Mouse (Mus musculus) lung, postnatal 0 days (tissue): ENCODE results near the gene Ccr1. TPM values are rescaled to one million over a fixed set of nuclear protein-coding genes. Genes with fewer than 3 reads are reported as not detected.

ENCODE experiments used
- ATAC-seq: fragments of 200-750 bp; cut with Nextera tagmentation; 2 replicates; pipeline ENCODE4 v1.8.0; 2017; ENCODE audit warnings: moderate library complexity
- DNase-seq: peaks from one replicate; pipeline ENCODE4 v3.0.0-alpha.2; 2016; ENCODE audit warnings: low spot score
- H3K27ac ChIP-seq: fragments of 300-500 bp; sonication (generic); 2 replicates; pipeline ENCODE4 v1.5.1; 2014; ENCODE audit warnings: antibody characterized with exemption, mild to moderate bottlenecking, low read length, mixed read lengths
- H3K27me3 ChIP-seq: fragments of 300-500 bp; sonication (generic); replicated peaks from 2 replicates; pipeline ENCODE4 v1.6.1; 2014; ENCODE audit warnings: low read length, mixed read lengths; ENCODE audit not compliant: insufficient read depth
- H3K36me3 ChIP-seq: fragments of 300-500 bp; sonication (generic); 2 replicates; pipeline ENCODE4 v1.6.1; 2014; ENCODE audit warnings: low read length, mixed read lengths; ENCODE audit not compliant: insufficient read depth
- H3K4me1 ChIP-seq: fragments of 300-500 bp; sonication (generic); 2 replicates; pipeline ENCODE4 v1.6.1; 2014; ENCODE audit warnings: antibody characterized with exemption, low read depth, low read length, mixed read lengths; ENCODE audit not compliant: insufficient read depth
- H3K4me2 ChIP-seq: fragments of 300-500 bp; sonication (generic); replicated peaks from 2 replicates; pipeline ENCODE4 v1.6.1; 2014; ENCODE audit warnings: low read depth, mild to moderate bottlenecking, low read length, moderate library complexity, mixed read lengths
- H3K4me3 ChIP-seq: fragments of 300-500 bp; sonication (generic); 2 replicates; pipeline ENCODE4 v1.5.1; 2014; ENCODE audit warnings: low read depth, low read length
- H3K9ac ChIP-seq: fragments of 300-500 bp; sonication (generic); replicated peaks from 2 replicates; pipeline ENCODE4 v1.6.1; 2014; ENCODE audit warnings: low read depth, mild to moderate bottlenecking
- H3K9me3 ChIP-seq: fragments of 300-500 bp; sonication (generic); 2 replicates; pipeline ENCODE4 v1.6.1; 2016; ENCODE audit warnings: low read length, mixed read lengths
- CTCF ChIP-seq: IDR thresholded peaks from 2 replicates; pipeline ENCODE4 v1.5.1; 2016; ENCODE audit warnings: antibody characterized with exemption, mild to moderate bottlenecking
- EP300 ChIP-seq: IDR thresholded peaks from 2 replicates; pipeline ENCODE4 v1.6.1; 2016; ENCODE audit warnings: antibody characterized with exemption, mild to moderate bottlenecking, control low read depth
- WGBS: fragments of 180-500 bp; shearing (Covaris S2); extraction: QIAGEN DNeasy Blood & Tissue Kit; methylation state at CpG from one replicate; pipeline ENCODE4 v1.1.7; 2014; 5-methylcytosine and 5-hydroxymethylcytosine counted together
- polyA plus RNA-seq: library from polyadenylated mRNA; unstranded; fragments of >200 nt; fragmentation: Nextera tagmentation; extraction: Ambion mirVana; gene quantifications from 2 replicates; pipeline ENCODE4 v1.2.1, GENCODE M21; 2015

The Ccr1 gene
- 8.2 and 9.9 TPM in 2 replicates for polyA plus RNA-seq

- Histone ChIP-seq H3K4me2 (no peak within 1 kb of the TSS), H3K4me3 (no peak within 1 kb of the TSS), H3K4me1 (no peaks in the 10 kb centered on the region), H3K9me3 (no peaks in the 10 kb centered on the region), H3K9ac (no peak within 1 kb of the TSS), H3K27ac (no peak within 1 kb of the TSS), H3K36me3 (no peaks in the 10 kb centered on the region), H3K27me3 (no peaks in the 10 kb centered on the region)
- no peak for TF ChIP-seq CTCF
- no peak for TF ChIP-seq EP300
- ATAC-seq (peak; percentile 67), DNase-seq (peak; percentile 52)
- WGBS, result 79% methylated on average over 1 of the region's 1 CpGs
Observed at GRCm38 (mm10) chr9:123968290-123968912, at the start of gene Ccr1. Gene Ccr1 (minus strand): TSS chr9:123968692.

GRCm38 (mm10) chr9:124016048-124016447 is 47.6 kb upstream of the Ccr1 start:
- Histone ChIP-seq H3K27ac (no peak overlapping the region), H3K9me3 (no peaks in the 10 kb centered on the region), H3K4me1 (no peaks in the 10 kb centered on the region), H3K9ac (no peak overlapping the region), H3K36me3 (no peaks in the 10 kb centered on the region), H3K27me3 (no peaks in the 10 kb centered on the region), H3K4me3 (no peak overlapping the region), H3K4me2 (no peak overlapping the region)
- TF ChIP-seq EP300 (no peak), CTCF (no peak)
- DNase-seq, result no peak
- no peak for ATAC-seq
- 55% methylated on average over 2 of the region's 2 CpGs for WGBS

DNA sequence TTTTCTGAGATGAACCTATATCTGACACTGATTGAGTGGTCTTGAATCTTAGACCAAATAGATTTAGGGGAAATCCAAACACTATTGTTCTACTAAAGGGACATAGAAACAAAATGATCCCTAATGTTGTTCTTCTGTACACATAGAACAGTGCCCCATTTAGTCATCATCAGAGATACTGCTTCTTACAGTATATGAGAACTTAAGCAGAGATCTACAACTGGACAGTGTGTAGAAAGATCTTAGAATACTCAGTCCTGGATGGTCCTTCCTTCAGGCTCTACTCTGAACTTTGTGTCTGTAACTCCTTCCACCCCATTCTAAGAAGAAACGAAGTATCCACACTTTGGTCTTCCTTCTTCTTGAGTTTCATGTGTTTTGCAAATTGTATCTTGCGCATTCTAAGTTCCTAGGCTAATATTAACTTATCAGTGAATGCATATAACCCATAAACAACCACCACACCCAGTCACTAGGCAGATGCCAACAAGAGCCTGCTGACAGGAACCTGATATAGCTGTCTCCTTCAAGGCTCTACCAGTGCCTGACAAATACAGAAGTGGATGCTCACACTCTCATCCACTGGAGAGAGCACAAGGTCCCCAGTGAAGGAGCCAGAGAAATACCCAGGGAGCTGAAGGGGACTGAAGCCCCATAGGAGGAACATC is 46.6 kb upstream of the Ccr1 start:
- no peak overlapping the region for H3K9ac ChIP-seq
- ATAC-seq (no peak), DNase-seq (no peak)
- no peaks in the 10 kb centered on the region for H3K9me3 ChIP-seq
- no peak overlapping the region for H3K27ac ChIP-seq
- no peak overlapping the region for H3K4me2 ChIP-seq
- TF ChIP-seq EP300 (no peak), CTCF (no peak)
- 70% methylated on average over 2 of the region's 2 CpGs for WGBS
- no peak overlapping the region for H3K4me3 ChIP-seq
- no peaks in the 10 kb centered on the region for H3K4me1 ChIP-seq
- H3K36me3 ChIP-seq, result no peaks in the 10 kb centered on the region
- H3K27me3 ChIP-seq, result no peaks in the 10 kb centered on the region

- Histone ChIP-seq H3K4me2 (no peak overlapping the region), H3K27ac (no peak overlapping the region), H3K36me3 (no peaks in the 10 kb centered on the region), H3K9ac (no peak overlapping the region), H3K4me1 (no peaks in the 10 kb centered on the region), H3K27me3 (no peaks in the 10 kb centered on the region), H3K4me3 (no peak overlapping the region), H3K9me3 (no peaks in the 10 kb centered on the region)
- no peak for ATAC-seq
- WGBS, result 72% methylated on average over 3 of the region's 3 CpGs
- TF ChIP-seq EP300 (no peak), CTCF (no peak)
- DNase-seq, result no peak
Observed at GRCm38 (mm10) chr9:124013270-124013669, 44.8 kb upstream of the Ccr1 start.

GRCm38 (mm10) chr9:124012691-124013090 is 44.2 kb upstream of the Ccr1 start:
- Histone ChIP-seq H3K27me3 (no peaks in the 10 kb centered on the region), H3K4me2 (no peak overlapping the region), H3K9me3 (no peaks in the 10 kb centered on the region), H3K9ac (no peak overlapping the region), H3K4me3 (no peak overlapping the region), H3K4me1 (no peaks in the 10 kb centered on the region), H3K36me3 (no peaks in the 10 kb centered on the region), H3K27ac (no peak overlapping the region)
- no peak for ATAC-seq
- WGBS, result 56% methylated on average over 2 of the region's 2 CpGs
- no peak for DNase-seq
- no peak for TF ChIP-seq EP300
- TF ChIP-seq CTCF, result no peak

DNA sequence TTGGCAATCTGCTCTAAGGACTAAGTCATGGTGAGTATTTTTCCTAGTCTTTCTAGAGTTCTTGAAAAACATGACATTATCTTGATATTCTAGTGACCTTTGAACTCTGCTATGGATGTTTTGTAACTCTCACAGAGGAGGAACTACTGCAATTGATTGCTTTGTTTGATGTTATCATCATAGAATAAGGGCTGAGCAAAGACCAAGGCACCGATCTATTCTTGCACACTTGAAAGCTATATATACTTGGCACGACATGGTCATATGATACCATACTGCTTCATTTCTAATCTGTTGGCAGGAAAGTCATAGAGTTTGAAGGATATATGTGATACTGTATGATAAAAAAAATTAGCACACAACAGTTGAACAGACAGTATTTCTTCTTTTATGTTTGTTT is 31.3 kb upstream of the Ccr1 start:
- ATAC-seq (no peak), DNase-seq (no peak)
- Histone ChIP-seq H3K9ac (no peak overlapping the region), H3K36me3 (no peaks in the 10 kb centered on the region), H3K9me3 (no peaks in the 10 kb centered on the region), H3K27ac (no peak overlapping the region), H3K4me2 (no peak overlapping the region), H3K4me1 (no peaks in the 10 kb centered on the region), H3K27me3 (no peaks in the 10 kb centered on the region), H3K4me3 (no peak overlapping the region)
- WGBS, result 67% methylated on average over 2 of the region's 2 CpGs
- TF ChIP-seq EP300 (no peak), CTCF (no peak)
